Mouse (Mus musculus): ENCODE results near the gene Rnasek. TPM values are rescaled to one million over a fixed set of nuclear protein-coding genes. Genes with fewer than 3 reads are reported as not detected.

Rnasek gene
- polyA plus RNA-seq, 1 experiment from 2014 or later = 140 TPM

GRCm38 (mm10) chr11:70212896-70213295 is 26.7 kb downstream of the Rnasek start:
- Histone ChIP-seq H3K4me1 (ENCODE audit: insufficient read depth) (0 out of 2 replicates have a peak, but pooled peaks cover 8% of the 10 kb centered on the region), H3K9ac (no peak overlapping the region), H3K9me3 (ENCODE audit: low read depth, low read length) (no peaks in the 10 kb centered on the region), H3K4me2 (no peak overlapping the region), H3K4me3 (ENCODE audit: low read depth, low read length) (no peak overlapping the region), H3K36me3 (ENCODE audit: insufficient read depth) (no peaks in the 10 kb centered on the region), H3K27me3 (ENCODE audit: insufficient read depth, low read length) (peaks cover 36% of the 10 kb centered on the region), H3K27ac (ENCODE audit: low read depth) (no peak overlapping the region)
- 6% methylated on average over 9 of the region's 9 CpGs for WGBS
- ATAC-seq (ENCODE audit: insufficient read depth) (no peak), DNase-seq (peak; percentile 91)
- TF ChIP-seq CTCF (IDR thresholded peaks at IDR 0.05; ENCODE audit: low read depth) = peak; percentile 77

- Histone ChIP-seq H3K36me3 (ENCODE audit: insufficient read depth) (no peaks in the 10 kb centered on the region), H3K27me3 (ENCODE audit: insufficient read depth, low read length) (peaks cover 36% of the 10 kb centered on the region), H3K9me3 (ENCODE audit: low read depth, low read length) (no peaks in the 10 kb centered on the region), H3K4me1 (ENCODE audit: insufficient read depth) (0 out of 2 replicates have a peak, but pooled peaks cover 8% of the 10 kb centered on the region), H3K27ac (ENCODE audit: low read depth) (no peak within 1 kb of the TSS), H3K4me2 (peak within 1 kb of the TSS; percentile 61; the same call in 1 of the 2 replicates), H3K4me3 (ENCODE audit: low read depth, low read length) (no peak within 1 kb of the TSS), H3K9ac (no peak within 1 kb of the TSS)
- WGBS = 51% methylated on average over 6 of the region's 6 CpGs
- DNase-seq = no peak
- no peak for ATAC-seq (ENCODE audit: insufficient read depth)
- TF ChIP-seq CTCF (IDR thresholded peaks at IDR 0.05; ENCODE audit: low read depth) = no peak
Observed at GRCm38 (mm10) chr11:70212423-70212822, 27.2 kb downstream of the Rnasek start, which contains the start of gene Slc16a11. Gene Slc16a11, plus strand, starts transcription at chr11:70212752.

GRCm38 (mm10) chr11:70211972-70212371 is 27.7 kb downstream of the Rnasek start:
- peaks cover 36% of the 10 kb centered on the region for H3K27me3 ChIP-seq (ENCODE audit: insufficient read depth, low read length)
- no peak overlapping the region for H3K27ac ChIP-seq (ENCODE audit: low read depth)
- no peak overlapping the region for H3K4me2 ChIP-seq
- no peak for TF ChIP-seq CTCF (IDR thresholded peaks at IDR 0.05; ENCODE audit: low read depth)
- H3K36me3 ChIP-seq (ENCODE audit: insufficient read depth) = no peaks in the 10 kb centered on the region
- 0 out of 2 replicates have a peak, but pooled peaks cover 8% of the 10 kb centered on the region for H3K4me1 ChIP-seq (ENCODE audit: insufficient read depth)
- H3K4me3 ChIP-seq (ENCODE audit: low read depth, low read length) = no peak overlapping the region
- DNase-seq (no peak), ATAC-seq (ENCODE audit: insufficient read depth) (no peak)
- 75% methylated on average over 6 of the region's 6 CpGs for WGBS
- H3K9me3 ChIP-seq (ENCODE audit: low read depth, low read length) = no peaks in the 10 kb centered on the region
- H3K9ac ChIP-seq = no peak overlapping the region

GRCm38 (mm10) chr11:70210681-70211080 is 29.0 kb downstream of the Rnasek start:
- TF ChIP-seq CTCF (IDR thresholded peaks at IDR 0.05; ENCODE audit: low read depth) = no peak
- 67% methylated on average over 2 of the region's 2 CpGs for WGBS
- Histone ChIP-seq H3K9ac (no peak overlapping the region), H3K27me3 (ENCODE audit: insufficient read depth, low read length) (peaks cover 26% of the 10 kb centered on the region), H3K9me3 (ENCODE audit: low read depth, low read length) (no peaks in the 10 kb centered on the region), H3K27ac (ENCODE audit: low read depth) (no peak overlapping the region), H3K4me2 (no peak overlapping the region), H3K4me3 (ENCODE audit: low read depth, low read length) (no peak overlapping the region), H3K36me3 (ENCODE audit: insufficient read depth) (no peaks in the 10 kb centered on the region), H3K4me1 (ENCODE audit: insufficient read depth) (0 out of 2 replicates have a peak, but pooled peaks cover 8% of the 10 kb centered on the region)
- no peak for ATAC-seq (ENCODE audit: insufficient read depth)
- no peak for DNase-seq

- no peak for ATAC-seq (ENCODE audit: insufficient read depth)
- Histone ChIP-seq H3K4me3 (ENCODE audit: low read depth, low read length) (no peak overlapping the region), H3K27me3 (ENCODE audit: insufficient read depth, low read length) (peaks cover 8% of the 10 kb centered on the region), H3K36me3 (ENCODE audit: insufficient read depth) (no peaks in the 10 kb centered on the region), H3K4me1 (ENCODE audit: insufficient read depth) (0 out of 2 replicates have a peak, but pooled peaks cover 3% of the 10 kb centered on the region), H3K9ac (no peak overlapping the region), H3K9me3 (ENCODE audit: low read depth, low read length) (no peaks in the 10 kb centered on the region), H3K27ac (ENCODE audit: low read depth) (no peak overlapping the region), H3K4me2 (no peak overlapping the region)
- 60% methylated on average over 5 of the region's 5 CpGs for WGBS
- DNase-seq = no peak
- TF ChIP-seq CTCF (IDR thresholded peaks at IDR 0.05; ENCODE audit: low read depth) = no peak
Observed at GRCm38 (mm10) chr11:70208778-70209388, 30.8 kb downstream of the Rnasek start.

- no peak overlapping the region for H3K4me3 ChIP-seq (ENCODE audit: low read depth, low read length)
- no peak for ATAC-seq (ENCODE audit: insufficient read depth)
- no peaks in the 10 kb centered on the region for H3K36me3 ChIP-seq (ENCODE audit: insufficient read depth)
- no peak overlapping the region for H3K4me2 ChIP-seq
- no peak for DNase-seq
- no peak overlapping the region for H3K27ac ChIP-seq (ENCODE audit: low read depth)
- H3K9ac ChIP-seq = no peak overlapping the region
- TF ChIP-seq CTCF (IDR thresholded peaks at IDR 0.05; ENCODE audit: low read depth) = no peak
- no peaks in the 10 kb centered on the region; the same call in 1 of the 2 replicates for H3K27me3 ChIP-seq (ENCODE audit: insufficient read depth, low read length)
- no peaks in the 10 kb centered on the region for H3K9me3 ChIP-seq (ENCODE audit: low read depth, low read length)
- WGBS = 76% methylated on average over 7 of the region's 7 CpGs
- H3K4me1 ChIP-seq (ENCODE audit: insufficient read depth) = no peaks in the 10 kb centered on the region
Observed at GRCm38 (mm10) chr11:70207283-70207682, 32.4 kb downstream of the Rnasek start.

GRCm38 (mm10) chr11:70206801-70207200 is 32.8 kb downstream of the Rnasek start:
- Histone ChIP-seq H3K4me3 (ENCODE audit: low read depth, low read length) (no peak overlapping the region), H3K36me3 (ENCODE audit: insufficient read depth) (no peaks in the 10 kb centered on the region), H3K9me3 (ENCODE audit: low read depth, low read length) (no peaks in the 10 kb centered on the region), H3K4me1 (ENCODE audit: insufficient read depth) (no peaks in the 10 kb centered on the region), H3K27ac (ENCODE audit: low read depth) (no peak overlapping the region), H3K4me2 (no peak overlapping the region), H3K9ac (no peak overlapping the region), H3K27me3 (ENCODE audit: insufficient read depth, low read length) (no peaks in the 10 kb centered on the region)
- ATAC-seq (ENCODE audit: insufficient read depth) = no peak
- no peak for DNase-seq
- no peak for TF ChIP-seq CTCF (IDR thresholded peaks at IDR 0.05; ENCODE audit: low read depth)
- 66% methylated on average over 2 of the region's 2 CpGs for WGBS

Measured in lung, embryonic 14.5 days (tissue).